Mouse (Mus musculus): ENCODE data around the gene Ranbp10. TPM values are rescaled to one million over a fixed set of nuclear protein-coding genes. Genes with fewer than 3 reads are reported as not detected.

Ranbp10 gene
- polyA plus RNA-seq, 1 experiment from 2014 or later: 17.8 TPM

DNA sequence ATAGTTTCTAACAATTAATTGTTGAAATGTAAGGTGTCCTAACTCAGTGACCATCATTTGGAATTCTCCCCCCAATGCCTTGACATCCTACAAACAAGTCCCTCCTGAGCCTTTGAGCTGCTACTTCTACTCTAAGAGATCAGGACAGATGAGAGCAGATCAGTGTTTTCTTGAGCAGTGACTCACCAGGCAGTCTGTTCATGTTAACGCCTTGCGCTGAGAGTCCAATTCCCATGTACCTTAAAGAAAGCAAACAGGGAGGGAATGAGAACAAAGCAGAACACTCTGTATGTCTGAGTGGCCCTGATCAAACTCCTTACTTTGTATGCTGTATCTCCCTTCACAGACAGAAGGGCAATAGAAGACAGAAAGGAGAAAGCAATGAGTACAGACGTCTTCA lies 21.8 kb downstream of the Ranbp10 start:
- H3K4me1 ChIP-seq (replicated peaks; ENCODE audit: control insufficient read depth, insufficient read depth, low read length): no peaks in the 10 kb centered on the region
- no peak overlapping the region for H3K4me3 ChIP-seq (ENCODE audit: low read depth, low read length)
- 88% methylated on average over 3 of the region's 3 CpGs for WGBS
- DNase-seq (ENCODE audit: low spot score) (no peak), ATAC-seq (ENCODE audit: low FRiP score) (no peak)
- no peak overlapping the region for H3K9ac ChIP-seq (ENCODE audit: low read depth, low read length)
- no peaks in the 10 kb centered on the region for H3K9me3 ChIP-seq (ENCODE audit: control insufficient read depth, low read length)
- no peak overlapping the region for H3K27ac ChIP-seq (ENCODE audit: low read depth, low read length)
- H3K4me2 ChIP-seq (replicated peaks; ENCODE audit: low read depth, low read length): no peak overlapping the region
- no peaks in the 10 kb centered on the region for H3K36me3 ChIP-seq (ENCODE audit: control insufficient read depth, insufficient read depth, low read length)
- H3K27me3 ChIP-seq (ENCODE audit: control insufficient read depth, insufficient read depth, low read length): no peaks in the 10 kb centered on the region

- Histone ChIP-seq H3K4me1 (replicated peaks; ENCODE audit: control insufficient read depth, insufficient read depth, low read length) (no peaks in the 10 kb centered on the region), H3K27ac (ENCODE audit: low read depth, low read length) (no peak overlapping the region), H3K36me3 (ENCODE audit: control insufficient read depth, insufficient read depth, low read length) (no peaks in the 10 kb centered on the region), H3K4me3 (ENCODE audit: low read depth, low read length) (no peak overlapping the region), H3K4me2 (replicated peaks; ENCODE audit: low read depth, low read length) (no peak overlapping the region), H3K9ac (ENCODE audit: low read depth, low read length) (no peak overlapping the region), H3K9me3 (ENCODE audit: control insufficient read depth, low read length) (no peaks in the 10 kb centered on the region), H3K27me3 (ENCODE audit: control insufficient read depth, insufficient read depth, low read length) (no peaks in the 10 kb centered on the region)
- WGBS: 93% methylated on average over 7 of the region's 7 CpGs
- ATAC-seq (ENCODE audit: low FRiP score) (no peak), DNase-seq (ENCODE audit: low spot score) (no peak)
These were observed 22.4 kb downstream of the Ranbp10 start for GRCm38 (mm10) chr8:105804797-105805196.

DNA sequence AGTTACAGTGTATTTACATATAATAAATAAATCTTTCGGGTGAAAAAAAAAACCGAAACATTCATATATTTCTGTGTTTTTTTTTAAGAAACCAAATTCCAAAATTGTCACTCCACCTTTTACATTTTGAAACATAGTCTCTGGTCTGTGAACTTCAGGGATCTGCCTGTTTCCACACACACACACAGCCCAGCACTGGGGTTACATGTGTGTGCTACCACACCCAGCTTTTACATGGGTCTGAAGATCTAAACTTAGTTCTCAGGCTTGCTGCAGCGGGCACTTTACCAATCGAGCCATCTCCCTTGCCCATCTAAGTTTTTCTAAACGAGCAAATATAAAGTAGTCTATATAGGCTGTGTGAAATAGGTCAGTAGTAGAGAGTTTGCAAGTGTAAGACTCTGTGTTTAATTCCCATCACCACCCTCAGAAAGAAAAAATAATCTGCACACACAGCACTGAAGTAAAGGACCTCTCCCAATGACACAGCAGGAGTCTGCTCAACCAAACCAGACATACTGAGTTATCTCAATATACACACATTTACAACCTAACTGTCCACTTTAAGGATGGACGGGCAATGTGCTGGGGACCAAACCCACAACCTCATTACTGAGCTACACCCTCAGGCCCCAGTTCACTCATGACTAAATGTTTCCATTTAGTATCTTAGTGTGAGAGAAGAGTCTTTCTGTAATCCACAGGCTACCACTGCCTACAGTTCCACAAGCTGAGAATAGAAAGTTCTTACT lies 25.8 kb downstream of the Ranbp10 start:
- H3K4me1 ChIP-seq (replicated peaks; ENCODE audit: control insufficient read depth, insufficient read depth, low read length): no peaks in the 10 kb centered on the region
- no peak overlapping the region for H3K9ac ChIP-seq (ENCODE audit: low read depth, low read length)
- no peak overlapping the region for H3K4me2 ChIP-seq (replicated peaks; ENCODE audit: low read depth, low read length)
- H3K36me3 ChIP-seq (ENCODE audit: control insufficient read depth, insufficient read depth, low read length): no peaks in the 10 kb centered on the region
- no peak overlapping the region for H3K27ac ChIP-seq (ENCODE audit: low read depth, low read length)
- DNase-seq (ENCODE audit: low spot score): no peak
- H3K4me3 ChIP-seq (ENCODE audit: low read depth, low read length): no peak overlapping the region
- 83% methylated on average over 6 of the region's 6 CpGs for WGBS
- no peak for ATAC-seq (ENCODE audit: low FRiP score)
- no peaks in the 10 kb centered on the region for H3K9me3 ChIP-seq (ENCODE audit: control insufficient read depth, low read length)
- H3K27me3 ChIP-seq (ENCODE audit: control insufficient read depth, insufficient read depth, low read length): no peaks in the 10 kb centered on the region

DNA sequence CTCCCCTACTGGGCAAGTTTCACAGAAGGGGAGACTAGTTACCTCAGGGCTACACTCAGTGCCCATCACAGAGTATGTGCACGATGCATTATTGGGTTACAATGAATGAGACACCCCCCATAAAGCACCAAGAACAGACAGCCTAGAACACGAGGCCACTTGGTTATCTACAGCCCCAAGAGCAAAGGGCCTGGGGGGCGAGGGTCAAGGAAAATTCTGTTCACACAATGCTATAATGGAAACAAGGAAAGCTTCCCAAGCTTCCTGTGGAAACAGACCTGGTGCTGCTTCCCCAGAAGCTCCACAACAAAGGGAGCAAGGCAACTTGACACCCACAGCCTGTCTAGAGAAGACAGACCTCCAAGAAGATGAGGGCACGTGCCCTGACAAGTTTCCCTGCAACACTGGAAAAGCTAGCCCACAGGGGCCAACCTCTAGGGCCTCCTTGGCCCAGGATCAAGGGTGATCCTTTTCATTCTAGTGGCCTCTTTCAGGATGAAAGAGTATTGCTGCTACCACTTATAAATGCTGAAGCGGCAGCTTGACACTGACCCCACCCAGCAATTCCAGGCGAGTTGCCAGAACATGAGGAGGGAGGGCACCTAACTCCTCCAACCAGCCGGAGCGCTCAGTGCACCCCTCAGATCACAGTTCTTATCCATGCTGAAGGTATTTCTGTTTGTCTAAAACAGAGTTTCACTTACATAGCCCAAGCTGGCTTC lies 27.9 kb downstream of the Ranbp10 start:
- Histone ChIP-seq H3K9me3 (ENCODE audit: control insufficient read depth, low read length) (no peaks in the 10 kb centered on the region), H3K4me2 (replicated peaks; ENCODE audit: low read depth, low read length) (no peak overlapping the region), H3K9ac (ENCODE audit: low read depth, low read length) (no peak overlapping the region), H3K4me3 (ENCODE audit: low read depth, low read length) (no peak overlapping the region), H3K27me3 (ENCODE audit: control insufficient read depth, insufficient read depth, low read length) (no peaks in the 10 kb centered on the region), H3K27ac (ENCODE audit: low read depth, low read length) (no peak overlapping the region), H3K4me1 (replicated peaks; ENCODE audit: control insufficient read depth, insufficient read depth, low read length) (no peaks in the 10 kb centered on the region), H3K36me3 (ENCODE audit: control insufficient read depth, insufficient read depth, low read length) (no peaks in the 10 kb centered on the region)
- 79% methylated on average over 8 of the region's 8 CpGs for WGBS
- DNase-seq (ENCODE audit: low spot score) (no peak), ATAC-seq (ENCODE audit: low FRiP score) (no peak)

GRCm38 (mm10) chr8:105798408-105798807 lies 28.7 kb downstream of the Ranbp10 start:
- Histone ChIP-seq H3K27me3 (ENCODE audit: control insufficient read depth, insufficient read depth, low read length) (no peaks in the 10 kb centered on the region), H3K27ac (ENCODE audit: low read depth, low read length) (no peak overlapping the region), H3K4me3 (ENCODE audit: low read depth, low read length) (no peak overlapping the region), H3K36me3 (ENCODE audit: control insufficient read depth, insufficient read depth, low read length) (no peaks in the 10 kb centered on the region), H3K4me1 (replicated peaks; ENCODE audit: control insufficient read depth, insufficient read depth, low read length) (no peaks in the 10 kb centered on the region), H3K9ac (ENCODE audit: low read depth, low read length) (no peak overlapping the region), H3K4me2 (replicated peaks; ENCODE audit: low read depth, low read length) (no peak overlapping the region), H3K9me3 (ENCODE audit: control insufficient read depth, low read length) (no peaks in the 10 kb centered on the region)
- no peak for ATAC-seq (ENCODE audit: low FRiP score)
- 96% methylated on average over 5 of the region's 5 CpGs for WGBS
- DNase-seq (ENCODE audit: low spot score): no peak

GRCm38 (mm10) chr8:105795785-105796184 lies 31.4 kb downstream of the Ranbp10 start:
- WGBS: 100% methylated on average over 1 of the region's 1 CpGs

GRCm38 (mm10) chr8:105794009-105794598 lies 33.0 kb downstream of the Ranbp10 start:
- H3K36me3 ChIP-seq (ENCODE audit: control insufficient read depth, insufficient read depth, low read length): no peaks in the 10 kb centered on the region
- no peak overlapping the region for H3K27ac ChIP-seq (ENCODE audit: low read depth, low read length)
- no peak overlapping the region for H3K9ac ChIP-seq (ENCODE audit: low read depth, low read length)
- no peak for ATAC-seq (ENCODE audit: low FRiP score)
- H3K9me3 ChIP-seq (ENCODE audit: control insufficient read depth, low read length): no peaks in the 10 kb centered on the region
- no peak overlapping the region for H3K4me3 ChIP-seq (ENCODE audit: low read depth, low read length)
- no peak overlapping the region for H3K4me2 ChIP-seq (replicated peaks; ENCODE audit: low read depth, low read length)
- 86% methylated on average over 3 of the region's 3 CpGs for WGBS
- no peaks in the 10 kb centered on the region for H3K27me3 ChIP-seq (ENCODE audit: control insufficient read depth, insufficient read depth, low read length)
- no peak for DNase-seq (ENCODE audit: low spot score)
- H3K4me1 ChIP-seq (replicated peaks; ENCODE audit: control insufficient read depth, insufficient read depth, low read length): no peaks in the 10 kb centered on the region

More at GRCm38 (mm10) chr8:105795785-105796184, 31.4 kb downstream of the Ranbp10 start:
- no peaks in the 10 kb centered on the region for H3K36me3 ChIP-seq (ENCODE audit: control insufficient read depth, insufficient read depth, low read length)
- H3K27ac ChIP-seq (ENCODE audit: low read depth, low read length): no peak overlapping the region
- H3K4me2 ChIP-seq (replicated peaks; ENCODE audit: low read depth, low read length): no peak overlapping the region
- DNase-seq (ENCODE audit: low spot score) (no peak), ATAC-seq (ENCODE audit: low FRiP score) (no peak)
- no peaks in the 10 kb centered on the region for H3K4me1 ChIP-seq (replicated peaks; ENCODE audit: control insufficient read depth, insufficient read depth, low read length)
- no peaks in the 10 kb centered on the region for H3K9me3 ChIP-seq (ENCODE audit: control insufficient read depth, low read length)
- H3K9ac ChIP-seq (ENCODE audit: low read depth, low read length): no peak overlapping the region
- H3K4me3 ChIP-seq (ENCODE audit: low read depth, low read length): no peak overlapping the region
- H3K27me3 ChIP-seq (ENCODE audit: control insufficient read depth, insufficient read depth, low read length): no peaks in the 10 kb centered on the region

- no peak overlapping the region for H3K4me3 ChIP-seq (ENCODE audit: low read depth, low read length)
- no peaks in the 10 kb centered on the region for H3K9me3 ChIP-seq (ENCODE audit: control insufficient read depth, low read length)
- no peaks in the 10 kb centered on the region for H3K27me3 ChIP-seq (ENCODE audit: control insufficient read depth, insufficient read depth, low read length)
- H3K36me3 ChIP-seq (ENCODE audit: control insufficient read depth, insufficient read depth, low read length): no peaks in the 10 kb centered on the region
- H3K4me1 ChIP-seq (replicated peaks; ENCODE audit: control insufficient read depth, insufficient read depth, low read length): no peaks in the 10 kb centered on the region
- no peak overlapping the region for H3K9ac ChIP-seq (ENCODE audit: low read depth, low read length)
- H3K27ac ChIP-seq (ENCODE audit: low read depth, low read length): no peak overlapping the region
- no peak for ATAC-seq (ENCODE audit: low FRiP score)
- DNase-seq (ENCODE audit: low spot score): no peak
- 100% methylated on average over 1 of the region's 1 CpGs for WGBS
- no peak overlapping the region for H3K4me2 ChIP-seq (replicated peaks; ENCODE audit: low read depth, low read length)
These were observed 33.8 kb downstream of the Ranbp10 start for GRCm38 (mm10) chr8:105793331-105793730.

Data from hindbrain, embryonic 11.5 days (tissue).